Mouse (Mus musculus): Measurements from ENCODE around the gene Gm3250.
"Not testable (repeated sequence)": the region's sequence is repeated elsewhere in the genome, so short reads cannot be mapped to it uniquely, and the experiment has no call there.

Gene Gm3250

DNA sequence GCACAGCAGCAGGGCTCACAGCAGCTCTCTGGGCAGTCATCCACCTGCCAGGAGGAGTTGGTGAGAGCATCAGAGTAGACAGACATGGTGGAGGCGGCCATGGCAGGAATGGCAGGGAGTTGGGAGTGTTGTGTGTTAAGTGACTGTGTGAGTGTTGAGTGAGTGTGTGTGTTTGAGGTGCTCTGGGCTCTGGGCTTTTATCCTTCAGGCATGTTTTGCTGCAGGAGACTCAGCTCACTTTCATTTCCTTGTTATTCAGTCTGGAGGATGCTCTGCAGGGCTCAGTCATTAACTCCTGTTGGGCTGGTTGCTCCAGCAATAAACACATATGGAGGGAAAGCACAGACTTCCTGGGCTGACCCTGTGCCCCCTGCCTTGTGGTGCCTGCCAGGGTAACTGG, at the start of gene Gm3250:
Gene Gm3250 (minus strand): TSS at position 101 of the 400 bp plus-strand sequence.
- not testable (repeated sequence) for DNase-seq (ENCODE audit: low read depth)

DNA sequence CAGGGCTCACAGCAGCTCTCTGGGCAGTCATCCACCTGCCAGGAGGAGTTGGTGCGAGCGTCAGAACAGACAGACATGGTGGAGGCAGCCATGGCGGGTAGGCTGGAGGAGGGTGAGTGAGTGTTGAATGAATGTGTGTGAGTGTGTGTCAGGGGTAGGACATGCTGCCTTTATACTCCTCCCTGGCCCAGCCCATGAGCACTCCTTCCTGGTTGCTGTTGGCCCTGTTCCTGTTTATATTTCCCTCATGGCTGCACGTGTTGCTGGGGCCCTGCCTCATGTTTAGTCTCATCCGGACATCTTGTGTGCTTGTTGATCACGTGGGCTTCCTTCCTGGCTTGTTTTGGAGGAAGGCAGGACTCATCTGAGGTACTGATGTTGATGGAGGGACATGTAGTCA, 44.6 kb upstream of the Gm3250 start, which contains the start of gene Krtap10-4:
Gene Krtap10-4 (minus strand): TSS at position 145 of the 400 bp plus-strand sequence.
- no peak for DNase-seq (ENCODE audit: low read depth)

GRCm38 (mm10) chr10:77819203-77819602, 36.9 kb upstream of the Gm3250 start:
- no peak for DNase-seq (ENCODE audit: low read depth)

GRCm38 (mm10) chr10:77818523-77818922, 36.2 kb upstream of the Gm3250 start:
- DNase-seq (ENCODE audit: low read depth) = no peak

DNA sequence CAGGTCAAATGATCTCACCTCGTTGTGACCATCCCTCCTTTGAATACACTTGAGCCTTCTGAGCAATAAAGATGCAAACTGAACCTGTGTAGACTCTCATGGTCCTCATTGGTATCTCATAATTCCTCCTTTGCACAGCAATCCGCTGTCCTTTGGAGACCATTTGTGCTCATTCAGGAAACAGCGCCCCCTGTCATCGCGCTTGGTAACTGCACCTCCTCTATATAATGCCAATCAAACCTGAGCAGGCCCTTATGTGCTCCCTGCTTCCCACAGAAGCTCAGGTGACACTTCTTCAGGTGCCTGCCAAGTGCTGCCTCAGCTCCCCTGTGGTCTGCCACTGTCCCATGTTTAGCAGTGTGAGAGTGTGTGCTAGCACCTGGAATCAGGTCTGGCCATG, 33.2 kb upstream of the Gm3250 start:
- DNase-seq (ENCODE audit: low read depth) = no peak

- DNase-seq (ENCODE audit: low read depth) = no peak
Measured at GRCm38 (mm10) chr10:77814382-77814781, 32.0 kb upstream of the Gm3250 start, which contains the start of gene Gm2696. Gm2696 (plus strand) TSS chr10:77814682.

- no peak for DNase-seq (ENCODE audit: low read depth)
Measured at GRCm38 (mm10) chr10:77811743-77812142, 29.4 kb upstream of the Gm3250 start, which contains the start of gene Gm9507. Gm9507 (minus strand) TSS chr10:77811843.

DNA sequence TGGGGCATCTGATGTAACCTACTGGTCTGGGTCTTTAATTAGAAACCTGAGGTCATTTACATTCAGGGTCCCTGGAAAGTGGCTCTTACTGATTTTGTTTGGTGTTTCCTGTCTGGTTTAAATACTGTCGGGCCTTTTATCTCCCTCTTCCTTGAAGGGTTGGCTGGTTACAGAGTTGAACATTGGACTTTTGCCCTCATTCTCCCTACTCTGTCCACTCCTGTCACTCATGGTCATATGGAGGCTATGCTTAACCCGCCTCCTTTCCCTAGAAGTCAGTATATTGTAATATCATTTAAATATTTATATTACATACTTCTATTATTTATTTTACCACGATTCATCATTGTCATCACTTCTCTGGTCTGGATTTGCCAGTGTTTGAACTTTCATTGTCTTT, 21.8 kb upstream of the Gm3250 start:
- DNase-seq (ENCODE audit: low read depth) = no peak

GRCm38 (mm10) chr10:77798921-77799508, 16.7 kb upstream of the Gm3250 start, which contains the start of gene Gm19668:
Gm19668 (minus strand) TSS chr10:77799133.
- DNase-seq (ENCODE audit: low read depth) = no peak

- not testable (repeated sequence) for DNase-seq (ENCODE audit: low read depth)
Measured at GRCm38 (mm10) chr10:77798164-77798920, 16.0 kb upstream of the Gm3250 start.

- no peak for DNase-seq (ENCODE audit: low read depth)
Measured at GRCm38 (mm10) chr10:77797677-77798076, 15.3 kb upstream of the Gm3250 start.

- no peak for DNase-seq (ENCODE audit: low read depth)
Measured at GRCm38 (mm10) chr10:77794976-77795375, 12.6 kb upstream of the Gm3250 start, which contains the start of gene Gm9639. Gm9639 (minus strand) TSS chr10:77795076.

GRCm38 (mm10) chr10:77788621-77789020, 6.3 kb upstream of the Gm3250 start:
- DNase-seq (ENCODE audit: low read depth) = no peak

- DNase-seq (ENCODE audit: low read depth) = not testable (repeated sequence)
Measured at GRCm38 (mm10) chr10:77787876-77788275, 5.5 kb upstream of the Gm3250 start, which contains the start of gene Gm7137. Gm7137 (minus strand) TSS chr10:77788200.

DNA sequence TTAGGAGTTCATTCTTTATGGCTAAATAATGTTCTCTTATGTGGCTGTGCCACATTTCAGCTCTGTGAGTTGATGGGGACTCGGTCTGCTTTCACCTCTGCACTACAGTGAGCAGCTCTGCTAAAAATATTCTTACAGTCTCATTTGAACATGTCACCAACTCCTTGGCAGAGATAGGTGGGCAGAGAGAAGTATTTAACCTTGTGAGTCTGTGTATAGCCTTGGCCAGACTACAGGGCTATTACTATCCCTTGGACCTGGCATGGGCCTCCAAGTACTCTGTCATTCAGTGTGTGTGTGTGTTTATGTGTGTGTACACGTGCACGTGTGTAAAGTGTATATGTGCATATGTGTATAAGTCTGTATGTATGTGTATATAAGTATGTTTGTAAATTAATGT, 1.1 kb upstream of the Gm3250 start:
- not testable (repeated sequence) for DNase-seq (ENCODE audit: low read depth)

DNA sequence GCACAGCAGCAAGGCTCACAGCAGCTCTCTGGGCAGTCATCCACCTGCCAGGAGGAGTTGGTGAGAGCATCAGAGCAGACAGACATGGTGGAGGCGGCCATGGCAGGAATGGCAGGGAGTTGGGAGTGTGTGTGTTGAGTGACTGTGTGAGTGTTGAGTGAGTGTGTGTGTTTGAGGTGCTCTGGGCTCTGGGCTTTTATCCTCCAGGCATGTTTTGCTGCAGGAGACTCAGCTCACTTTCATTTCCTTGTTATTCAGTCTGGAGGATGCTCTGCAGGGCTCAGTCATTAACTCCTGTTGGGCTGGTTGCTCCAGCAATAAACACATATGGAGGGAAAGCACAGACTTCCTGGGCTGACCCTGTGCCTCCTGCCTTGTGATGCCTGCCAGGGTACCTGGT, 5.5 kb downstream of the Gm3250 start, which contains the start of gene Gm7138:
Gene Gm7138 (minus strand): TSS at position 101 of the 400 bp plus-strand sequence.
- DNase-seq (ENCODE audit: low read depth) = not testable (repeated sequence)

- DNase-seq (ENCODE audit: low read depth) = not testable (repeated sequence)
Measured at GRCm38 (mm10) chr10:77772142-77772541, 10.2 kb downstream of the Gm3250 start.

DNA sequence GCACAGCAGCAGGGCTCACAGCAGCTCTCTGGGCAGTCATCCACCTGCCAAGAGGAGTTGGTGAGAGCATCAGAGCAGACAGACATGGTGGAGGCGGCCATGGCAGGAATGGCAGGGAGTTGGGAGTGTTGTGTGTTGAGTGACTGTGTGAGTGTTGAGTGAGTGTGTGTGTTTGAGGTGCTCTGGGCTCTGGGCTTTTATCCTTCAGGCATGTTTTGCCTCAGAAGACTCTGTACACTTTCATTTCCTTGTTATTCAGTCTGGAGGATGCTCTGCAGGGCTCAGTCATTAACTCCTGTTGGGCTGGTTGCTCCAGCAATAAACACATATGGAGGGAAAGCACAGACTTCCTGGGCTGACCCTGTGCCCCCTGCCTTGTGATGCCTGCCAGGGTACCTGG, 11.1 kb downstream of the Gm3250 start, which contains the start of gene Gm3238:
Gene Gm3238 (minus strand): TSS at position 101 of the 400 bp plus-strand sequence.
- DNase-seq (ENCODE audit: low read depth) = not testable (repeated sequence)

- DNase-seq (ENCODE audit: low read depth) = no peak
Measured at GRCm38 (mm10) chr10:77769727-77770126, 12.6 kb downstream of the Gm3250 start.

DNA sequence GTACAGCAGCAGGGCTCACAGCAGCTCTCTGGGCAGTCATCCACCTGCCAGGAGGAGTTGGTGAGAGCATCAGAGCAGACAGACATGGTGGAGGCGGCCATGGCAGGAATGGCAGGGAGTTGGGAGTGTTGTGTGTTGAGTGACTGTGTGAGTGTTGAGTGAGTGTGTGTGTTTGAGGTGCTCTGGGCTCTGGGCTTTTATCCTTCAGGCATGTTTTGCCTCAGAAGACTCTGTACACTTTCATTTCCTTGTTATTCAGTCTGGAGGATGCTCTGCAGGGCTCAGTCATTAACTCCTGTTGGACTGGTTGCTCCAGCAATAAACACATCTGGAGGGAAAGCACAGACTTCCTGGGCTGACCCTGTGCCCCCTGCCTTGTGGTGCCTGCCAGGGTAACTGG, 22.8 kb downstream of the Gm3250 start, which contains the start of gene Gm3233:
Gene Gm3233 (minus strand): TSS at position 101 of the 400 bp plus-strand sequence.
- not testable (repeated sequence) for DNase-seq (ENCODE audit: low read depth)

GRCm38 (mm10) chr10:77753448-77753847, 28.9 kb downstream of the Gm3250 start:
- no peak for DNase-seq (ENCODE audit: low read depth)

GRCm38 (mm10) chr10:77752312-77752711, 30.0 kb downstream of the Gm3250 start:
- DNase-seq (ENCODE audit: low read depth) = not testable (repeated sequence)

- DNase-seq (ENCODE audit: low read depth) = not testable (repeated sequence)
Measured at GRCm38 (mm10) chr10:77751254-77751653, 31.1 kb downstream of the Gm3250 start, which contains the start of gene Gm9736. Gm9736 (minus strand) TSS chr10:77751354.
